Mouse (Mus musculus) left cerebral cortex, postnatal 25 days (tissue): Measurements from ENCODE around the gene Slc6a14. TPM values are rescaled to one million over a fixed set of nuclear protein-coding genes. Genes with fewer than 3 reads are reported as not detected.

Source experiments
- DNase-seq, 2 experiments: peaks; one replicate each; pipeline ENCODE4 v3.0.0; 2022; ENCODE audit warnings: low spot score in 2 of 2, mixed read lengths in 1 of 2
- intact Hi-C: fragments of 180-260 bp; cut with DNase I; formaldehyde crosslinking; loops from one replicate; pipeline ENCODE4 v1.15.1; 2025
- total RNA-seq, 2 experiments: library from RNA; stranded (reverse); gene quantifications; 2 replicates each; pipeline ENCODE4 v1.2.3; 2021

Gene Slc6a14
- total RNA-seq = not detected

DNA sequence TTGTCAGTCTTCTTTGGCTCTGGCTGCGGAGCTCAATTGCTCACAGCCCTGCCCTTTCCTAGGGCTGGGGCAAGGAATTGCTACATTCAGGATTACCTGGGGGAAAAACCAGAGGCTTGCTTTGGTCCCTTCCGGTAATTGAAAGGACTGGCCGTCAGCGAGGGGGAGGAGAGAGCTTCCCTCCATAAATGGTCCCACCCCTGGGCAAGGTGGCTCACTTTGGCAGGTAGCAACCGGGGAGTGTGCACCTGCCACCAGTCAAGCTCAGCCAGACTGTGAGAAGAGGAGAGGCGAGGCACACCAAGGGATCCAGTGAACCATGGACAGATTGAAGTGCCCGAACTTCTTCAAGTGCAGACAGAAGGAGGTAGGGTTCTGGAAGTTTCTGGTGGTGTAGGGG, at the start of gene Slc6a14:
Slc6a14 (plus strand) TSS at position 68 of the 400 bp plus-strand sequence.
- intact Hi-C loops = no loop called here
- DNase-seq = no peak

DNA sequence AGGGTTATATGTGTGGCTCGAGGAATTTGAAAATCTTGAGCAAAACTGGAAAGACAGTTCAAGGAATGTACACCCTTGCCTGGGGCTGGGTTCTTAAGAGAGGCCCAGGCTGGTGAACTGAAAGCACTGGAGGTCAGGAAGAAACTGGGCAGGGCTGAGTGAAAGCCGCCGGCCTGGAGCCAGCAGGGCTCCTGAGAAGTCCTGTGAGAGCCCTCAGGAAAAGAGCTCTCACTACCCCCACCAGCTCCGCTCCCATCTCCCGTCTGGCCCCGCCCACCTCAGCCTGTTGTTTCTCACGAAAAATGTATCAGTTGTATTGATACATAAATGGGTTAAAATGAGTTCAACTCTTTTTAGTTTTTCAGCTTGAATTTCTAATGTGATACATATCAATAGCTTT, 43.8 kb upstream of the Slc6a14 start:
- no peak for DNase-seq
- intact Hi-C loops = no loop called here

DNA sequence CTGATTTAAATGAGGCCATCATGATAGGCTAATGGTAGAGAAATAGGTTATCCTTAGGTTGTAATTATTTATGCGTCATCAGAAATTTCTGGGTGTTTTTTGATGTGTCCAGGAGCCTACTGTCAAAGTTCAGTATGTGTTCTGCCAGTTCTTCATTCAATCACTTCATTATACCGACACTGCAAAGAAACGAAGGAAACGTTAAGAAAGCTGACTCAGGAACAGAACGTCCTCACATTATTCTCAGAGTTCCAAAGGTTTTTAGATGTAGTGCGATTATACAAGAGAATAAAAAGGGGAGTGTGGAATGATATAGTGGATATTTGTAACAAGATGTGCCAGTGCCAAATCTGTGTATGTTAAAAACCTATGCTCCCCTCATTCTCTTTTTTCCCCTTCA, 19.5 kb upstream of the Slc6a14 start:
- intact Hi-C loops = no loop called here
- DNase-seq = no peak

DNA sequence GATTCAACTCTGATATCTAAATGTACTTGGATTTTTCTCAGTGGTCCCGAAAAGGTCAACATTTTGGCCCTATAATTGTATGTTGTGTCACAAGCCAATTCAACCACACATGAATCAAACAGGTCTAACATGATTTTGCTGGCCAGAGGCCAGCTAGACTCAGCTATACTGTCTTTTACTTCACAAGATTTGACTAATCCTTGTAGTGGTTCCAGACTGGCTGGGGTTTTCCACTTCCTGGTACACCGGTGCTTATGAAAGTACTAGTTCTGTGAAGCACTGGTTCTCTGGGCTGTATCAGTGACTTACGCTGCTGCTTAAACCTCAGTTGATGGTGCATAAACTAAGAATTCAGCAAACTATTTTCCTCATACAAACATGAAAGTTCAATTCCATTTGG, 19.0 kb upstream of the Slc6a14 start:
- no peak for DNase-seq
- intact Hi-C loops = no loop called here

DNA sequence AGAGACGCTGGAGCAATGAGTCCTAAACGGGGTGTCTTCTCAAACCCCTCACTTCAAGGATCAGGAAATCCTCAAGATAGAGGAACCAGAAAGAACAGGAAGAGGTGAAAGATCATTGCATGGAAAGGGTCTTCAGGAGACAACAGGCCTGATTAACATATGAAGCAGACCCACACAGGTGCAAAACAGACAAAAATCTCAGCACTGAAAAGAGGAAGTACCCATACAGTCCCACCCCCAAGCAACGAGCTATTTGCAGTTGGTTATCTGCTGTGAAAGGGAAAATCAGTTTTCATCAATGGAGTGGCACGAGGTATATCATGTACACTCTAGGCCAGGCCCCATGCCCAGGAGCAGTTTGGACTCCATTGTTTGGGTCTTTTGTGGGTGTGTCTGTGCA, 13.1 kb upstream of the Slc6a14 start:
- intact Hi-C loops = no loop called here

DNA sequence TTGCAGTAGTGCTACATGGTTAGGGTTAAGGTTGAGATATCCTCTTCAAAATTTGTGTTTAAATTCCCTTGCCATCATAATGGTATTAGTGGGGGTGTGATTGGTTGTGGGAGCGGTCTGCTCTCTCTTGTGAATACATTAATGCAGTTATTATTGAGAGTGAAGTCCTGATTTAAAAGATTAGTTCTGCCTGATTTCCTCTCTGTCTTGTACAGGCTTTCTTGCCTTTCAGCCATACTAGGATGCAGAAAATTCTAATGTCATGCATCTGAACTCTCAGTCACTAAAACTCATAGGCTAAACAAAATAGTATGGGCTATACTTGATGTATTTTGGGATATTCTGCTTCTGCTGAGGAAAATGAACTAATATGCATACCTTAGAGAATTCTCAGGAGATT, 10.2 kb upstream of the Slc6a14 start:
- intact Hi-C loops = no loop called here
- no peak for DNase-seq

More for the DNA sequence above, 13.1 kb upstream of the Slc6a14 start:
- DNase-seq = no peak

DNA sequence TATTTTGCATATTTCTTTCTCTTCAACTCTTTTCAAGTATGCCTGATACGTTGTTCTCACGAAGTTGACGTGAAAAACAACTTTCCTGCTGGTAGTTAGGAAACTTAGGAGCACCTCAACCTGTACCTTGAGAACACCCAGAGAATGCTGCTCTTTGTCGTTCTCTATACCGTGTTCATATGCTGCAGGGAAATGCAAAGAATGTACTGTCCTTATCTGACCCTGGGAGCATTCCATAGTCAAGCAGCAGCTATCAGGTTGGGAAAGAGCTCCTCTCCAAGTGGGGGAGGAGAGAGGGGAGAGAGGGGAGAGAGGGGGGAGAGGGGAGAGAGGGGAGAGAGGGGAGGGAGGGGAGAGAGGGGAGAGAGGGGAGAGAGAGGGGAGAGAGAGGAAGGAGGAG, 597 bp downstream of the Slc6a14 start:
- DNase-seq = no peak
- intact Hi-C loops = no loop called here

DNA sequence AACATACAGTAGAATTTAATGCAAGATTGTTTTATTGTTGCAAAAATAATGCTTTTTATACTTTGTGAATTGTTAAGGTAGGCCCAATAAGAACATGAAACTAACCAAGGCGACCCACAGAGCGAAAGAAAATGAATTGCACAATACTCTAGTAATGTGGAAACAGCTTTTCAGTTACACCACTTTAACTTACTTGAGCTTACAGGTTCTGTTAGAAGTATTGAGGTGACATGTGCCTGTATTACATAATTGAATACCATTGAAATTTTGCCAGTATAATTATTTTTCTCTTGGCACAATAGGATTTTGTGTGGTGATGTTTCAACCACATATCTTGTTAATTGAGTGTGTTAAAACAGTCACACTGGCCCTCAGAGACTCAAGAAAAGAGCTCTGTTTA, 2.2 kb downstream of the Slc6a14 start:
- no peak for DNase-seq
- intact Hi-C loops = no loop called here

DNA sequence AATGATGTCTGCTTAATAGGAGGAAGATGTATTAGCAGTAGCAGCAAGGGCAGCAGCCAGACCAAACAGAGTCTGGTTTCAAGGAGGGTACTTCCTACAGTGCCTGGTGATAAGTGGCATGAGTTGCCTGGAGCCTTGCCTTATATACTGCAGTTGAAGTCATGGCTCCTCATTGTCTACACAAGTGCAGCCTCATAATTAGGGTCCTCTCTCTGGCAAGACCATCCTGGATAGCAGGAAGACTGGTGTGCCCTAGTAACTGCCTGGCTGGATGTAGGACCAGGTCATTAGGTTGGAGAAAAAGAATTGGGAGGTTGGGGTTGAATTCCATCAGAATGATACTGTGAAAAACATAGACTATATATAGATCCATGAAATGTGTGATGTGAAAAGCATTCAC, 30.3 kb downstream of the Slc6a14 start, which contains the start of gene Gm28269:
Gm28269 (minus strand) TSS at position 101 of the 400 bp plus-strand sequence.
- DNase-seq = no peak
- intact Hi-C loops = no loop called here

Other genes with a start within 250 kb of the Slc6a14 start
- under 1 TPM; 0.48 to 0.55 TPM for gene Agtr2, start 230.4 kb upstream of the Slc6a14 start, total RNA-seq
- not detected for gene Gm28269, start 30.2 kb downstream of the Slc6a14 start, total RNA-seq